Mouse (Mus musculus): ENCODE measurements around the gene Gm10799. TPM values are rescaled to one million over a fixed set of nuclear protein-coding genes. Genes with fewer than 3 reads are reported as not detected.

Gene Gm10799
- polyA plus RNA-seq, 1 experiment from 2014 or later = not detected

DNA sequence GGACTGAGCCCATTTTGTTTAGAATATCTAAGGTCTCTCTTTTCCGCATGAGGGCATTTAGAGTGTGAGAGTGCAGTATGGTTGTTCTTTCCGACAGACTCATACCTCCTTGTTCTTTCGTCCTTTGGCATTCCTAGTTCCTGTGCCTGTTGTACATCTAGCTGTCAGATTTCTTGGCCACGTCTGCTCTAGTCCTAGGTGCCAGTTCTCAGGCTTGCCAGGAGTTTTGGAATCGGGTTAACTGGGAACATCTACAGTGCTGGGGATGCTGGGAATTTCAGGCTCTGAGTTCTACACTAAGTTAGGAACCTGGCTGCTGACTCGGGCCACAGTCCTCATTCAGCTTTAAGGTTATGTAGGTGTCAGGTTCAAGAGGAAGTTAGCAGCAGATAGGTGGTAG lies 32.8 kb downstream of the Gm10799 start:
- no peaks in the 10 kb centered on the region for H3K27me3 ChIP-seq
- no peaks in the 10 kb centered on the region; the same call in 1 of the 2 replicates for H3K4me1 ChIP-seq
- peaks cover 45% of the 10 kb centered on the region for H3K36me3 ChIP-seq
- H3K4me2 ChIP-seq = no peak overlapping the region
- H3K4me3 ChIP-seq = no peak overlapping the region
- no peak overlapping the region for H3K9ac ChIP-seq
- no peak for ATAC-seq (ENCODE audit: insufficient number of reproducible peaks, insufficient read depth, low FRiP score, low TSS enrichment, low read depth)
- no peak overlapping the region for H3K27ac ChIP-seq
- 90% methylated on average over 6 of the region's 6 CpGs for WGBS
- no peaks in the 10 kb centered on the region for H3K9me3 ChIP-seq

DNA sequence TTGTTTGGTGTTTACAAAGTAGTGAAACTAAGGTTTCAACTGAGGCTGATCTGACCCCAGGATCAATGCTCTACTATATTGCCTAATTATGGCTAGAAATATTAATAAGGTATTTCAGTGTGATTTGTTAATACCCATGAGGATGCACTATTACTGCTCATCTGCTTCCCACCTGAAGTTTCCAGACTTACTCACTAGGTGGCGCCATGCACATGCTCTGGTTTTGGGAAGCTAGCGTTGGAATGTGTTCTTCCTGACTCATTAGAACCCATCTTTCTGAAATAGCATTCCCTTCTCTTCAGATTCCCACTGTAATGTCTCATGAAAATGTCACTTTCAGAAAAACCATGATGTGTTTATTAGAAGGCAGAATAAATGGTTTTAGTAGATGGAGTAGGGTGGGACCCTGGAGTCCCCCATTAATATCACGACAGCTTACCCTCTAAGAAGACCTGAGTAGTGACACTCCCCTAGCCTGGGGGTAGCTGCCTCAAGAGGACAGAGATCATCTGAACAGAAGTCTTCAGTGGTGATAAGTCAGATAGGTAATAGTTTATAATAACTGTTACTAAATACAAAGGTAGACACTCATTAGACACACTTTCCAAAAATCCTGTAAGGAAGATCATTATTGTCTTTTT lies 33.4 kb downstream of the Gm10799 start:
- no peaks in the 10 kb centered on the region for H3K27me3 ChIP-seq
- peaks cover 40% of the 10 kb centered on the region for H3K36me3 ChIP-seq
- no peak overlapping the region for H3K27ac ChIP-seq
- no peak for ATAC-seq (ENCODE audit: insufficient number of reproducible peaks, insufficient read depth, low FRiP score, low TSS enrichment, low read depth)
- WGBS = 30% methylated on average over 3 of the region's 3 CpGs
- no peak overlapping the region for H3K4me2 ChIP-seq
- H3K9ac ChIP-seq = no peak overlapping the region
- H3K9me3 ChIP-seq = no peaks in the 10 kb centered on the region
- H3K4me1 ChIP-seq = peaks cover under 1% of the 10 kb centered on the region
- no peak overlapping the region for H3K4me3 ChIP-seq

DNA sequence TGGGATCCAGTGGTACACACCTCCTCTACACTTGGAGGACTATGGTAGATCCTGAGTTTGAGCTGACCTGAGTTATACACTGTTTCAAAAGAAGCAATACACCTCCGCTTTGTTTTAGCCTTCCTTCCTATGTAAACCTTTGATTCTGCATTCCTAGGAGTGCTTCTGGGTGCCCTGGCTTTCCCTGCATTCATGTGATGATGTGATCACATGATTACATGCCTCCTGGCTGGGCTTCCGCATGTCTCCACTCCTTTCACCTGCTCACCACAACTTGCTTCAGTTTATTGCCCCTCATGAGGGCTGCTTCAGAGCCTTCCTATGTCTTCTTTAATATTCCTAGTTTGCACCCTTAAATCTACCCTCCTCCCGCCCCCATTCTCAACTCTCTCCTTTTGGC lies 36.3 kb downstream of the Gm10799 start:
- 86% methylated on average over 3 of the region's 3 CpGs for WGBS
- ATAC-seq (ENCODE audit: insufficient number of reproducible peaks, insufficient read depth, low FRiP score, low TSS enrichment, low read depth) = no peak

DNA sequence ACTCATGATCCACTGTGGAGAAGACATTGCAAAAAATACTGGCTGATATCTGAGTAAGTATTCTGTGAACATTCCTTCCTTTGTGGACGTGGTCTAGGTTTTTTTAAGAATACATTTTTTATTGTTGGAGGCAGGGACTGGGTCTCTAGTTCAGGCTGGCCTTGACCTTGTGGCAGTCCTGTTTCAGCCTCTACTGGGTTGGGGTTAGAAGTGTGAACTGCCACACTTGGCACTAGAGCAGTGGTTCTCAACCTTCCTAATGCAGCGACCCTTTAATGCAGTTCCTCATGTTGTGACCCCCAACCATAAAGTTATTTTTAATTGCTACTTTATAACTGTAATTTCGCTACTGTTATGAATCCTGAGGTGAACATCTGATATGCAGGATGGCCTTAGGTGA lies 38.0 kb downstream of the Gm10799 start:
- H3K4me3 ChIP-seq = no peak overlapping the region
- 86% methylated on average over 3 of the region's 3 CpGs for WGBS
- no peak for ATAC-seq (ENCODE audit: insufficient number of reproducible peaks, insufficient read depth, low FRiP score, low TSS enrichment, low read depth)

More for the DNA sequence above, 36.3 kb downstream of the Gm10799 start:
- no peak overlapping the region for H3K27ac ChIP-seq
- H3K4me3 ChIP-seq = no peak overlapping the region
- no peaks in the 10 kb centered on the region for H3K9me3 ChIP-seq
- peaks cover 14% of the 10 kb centered on the region for H3K4me1 ChIP-seq
- no peak overlapping the region for H3K4me2 ChIP-seq
- H3K27me3 ChIP-seq = no peaks in the 10 kb centered on the region
- peaks cover 25% of the 10 kb centered on the region for H3K36me3 ChIP-seq
- no peak overlapping the region for H3K9ac ChIP-seq

DNA sequence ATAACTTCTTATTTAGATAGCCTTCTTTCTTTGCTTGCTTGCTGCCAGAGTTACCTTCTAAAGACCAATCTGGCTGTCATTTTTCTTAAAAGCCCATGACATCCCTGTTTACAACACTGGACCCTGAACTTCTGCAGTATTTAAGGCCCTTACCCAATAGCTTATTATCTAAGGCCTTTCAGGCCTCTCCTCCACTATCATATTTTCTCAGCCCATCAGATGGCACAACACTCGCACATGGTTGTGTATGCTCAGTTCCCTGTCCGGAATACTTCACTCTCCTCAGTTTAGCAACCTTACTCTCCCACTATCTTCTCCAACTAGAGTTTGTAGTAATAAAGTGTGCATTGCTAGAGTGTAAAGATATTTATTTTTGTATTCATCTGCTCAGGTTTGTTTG lies 39.3 kb downstream of the Gm10799 start:
- ATAC-seq (ENCODE audit: insufficient number of reproducible peaks, insufficient read depth, low FRiP score, low TSS enrichment, low read depth) = no peak
- peak overlapping the region; percentile 98; the same call in 1 of the 2 replicates for H3K9ac ChIP-seq
- WGBS = 79% methylated on average over 2 of the region's 2 CpGs

More for the DNA sequence above, 38.0 kb downstream of the Gm10799 start:
- H3K9ac ChIP-seq = no peak overlapping the region
- H3K36me3 ChIP-seq = peaks cover 12% of the 10 kb centered on the region
- H3K27me3 ChIP-seq = no peaks in the 10 kb centered on the region
- no peak overlapping the region for H3K4me2 ChIP-seq
- no peaks in the 10 kb centered on the region for H3K9me3 ChIP-seq
- peaks cover 14% of the 10 kb centered on the region for H3K4me1 ChIP-seq
- no peak overlapping the region for H3K27ac ChIP-seq

DNA sequence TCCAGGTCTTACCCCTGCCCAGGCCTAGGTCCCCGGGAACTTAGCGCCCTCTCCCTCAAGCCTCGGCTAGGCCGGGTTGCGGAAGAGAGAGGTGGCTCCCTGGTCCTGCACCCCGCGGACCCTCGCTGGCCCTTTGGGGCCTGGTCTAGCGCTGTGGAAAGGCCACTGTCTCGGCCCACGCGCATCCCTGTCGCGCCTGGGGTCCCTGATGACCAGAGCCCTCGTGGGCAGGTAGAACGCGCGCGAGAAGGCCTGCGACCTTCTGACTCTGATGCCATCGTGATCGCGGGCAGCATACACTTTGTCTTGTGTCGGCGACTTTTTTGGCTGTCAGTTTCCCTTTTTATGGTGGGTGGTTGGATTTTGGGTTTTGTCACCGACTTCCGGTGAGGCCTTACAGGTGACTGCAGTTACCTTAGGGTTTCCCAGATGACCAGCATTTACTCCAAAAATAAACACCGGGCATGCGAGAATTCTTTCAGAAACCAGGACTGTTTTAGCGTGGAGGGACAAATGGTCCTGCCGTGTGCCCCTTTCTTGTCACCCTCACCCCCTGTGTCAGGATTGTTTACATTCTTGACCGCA lies 40.1 kb downstream of the Gm10799 start, which contains the start of gene 4931422A03Rik:
4931422A03Rik (minus strand) TSS at position 223 of the 585 bp plus-strand sequence.
- Histone ChIP-seq H3K36me3 (peaks cover 9% of the 10 kb centered on the region), H3K9ac (peak within 1 kb of the TSS; percentile 98), H3K4me1 (peaks cover 14% of the 10 kb centered on the region), H3K27me3 (no peaks in the 10 kb centered on the region), H3K4me2 (peak within 1 kb of the TSS; percentile 70), H3K27ac (peak within 1 kb of the TSS; percentile 39; the same call in 1 of the 2 replicates), H3K4me3 (peak within 1 kb of the TSS; percentile 98), H3K9me3 (no peaks in the 10 kb centered on the region)
- WGBS = 2% methylated on average over 32 of the region's 32 CpGs
- peak; percentile 63 for ATAC-seq (ENCODE audit: insufficient number of reproducible peaks, insufficient read depth, low FRiP score, low TSS enrichment, low read depth)

More for the DNA sequence above, 39.3 kb downstream of the Gm10799 start:
- Histone ChIP-seq H3K4me1 (peaks cover 14% of the 10 kb centered on the region), H3K27ac (no peak overlapping the region), H3K4me3 (peak overlapping the region; percentile 98), H3K4me2 (peak overlapping the region; percentile 70), H3K27me3 (no peaks in the 10 kb centered on the region), H3K36me3 (peaks cover 10% of the 10 kb centered on the region), H3K9me3 (no peaks in the 10 kb centered on the region)

DNA sequence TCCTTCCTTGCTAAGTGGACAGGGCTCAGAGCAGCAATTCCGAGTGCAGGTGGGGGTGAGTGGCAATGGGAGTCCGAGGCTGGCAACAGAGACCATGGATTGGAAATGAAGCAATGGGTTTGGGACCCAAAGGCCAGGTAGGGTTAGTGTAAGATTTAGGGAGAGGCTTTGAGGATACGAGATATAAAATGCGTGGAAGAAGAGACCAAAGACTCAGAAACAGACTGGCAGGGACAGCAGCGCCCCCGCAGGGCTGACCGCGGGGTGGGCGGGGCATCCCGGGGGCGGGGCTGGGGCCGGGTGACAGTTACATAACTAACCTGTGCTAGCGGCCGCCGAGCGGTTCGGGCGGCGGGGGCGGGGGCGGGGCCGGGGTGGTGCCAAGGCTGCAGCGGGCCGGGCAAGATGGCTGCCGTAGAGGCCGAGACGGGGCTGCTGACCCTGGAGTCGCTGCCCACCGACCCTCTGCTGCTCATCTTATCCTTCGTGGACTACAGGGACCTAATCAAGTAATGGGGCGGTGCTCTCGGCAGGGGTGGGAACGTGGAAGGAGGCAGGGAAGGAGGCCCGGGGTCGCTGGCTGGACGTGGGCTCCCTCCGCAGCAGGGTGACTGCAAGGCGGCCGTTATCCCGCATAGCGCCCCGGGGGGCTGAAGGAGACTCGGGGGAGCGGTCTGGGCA lies 40.8 kb downstream of the Gm10799 start, which contains the start of gene Fbxo3:
Fbxo3 (plus strand) TSS at position 264 of the 681 bp plus-strand sequence.
- peak within 1 kb of the TSS; percentile 39; the same call in 1 of the 2 replicates for H3K27ac ChIP-seq
- peak within 1 kb of the TSS; percentile 98 for H3K9ac ChIP-seq
- WGBS = under 1% methylated on average over 43 of the region's 44 CpGs
- H3K4me1 ChIP-seq = peaks cover 14% of the 10 kb centered on the region
- H3K4me2 ChIP-seq = peak within 1 kb of the TSS; percentile 70
- peak; percentile 87 for ATAC-seq (ENCODE audit: insufficient number of reproducible peaks, insufficient read depth, low FRiP score, low TSS enrichment, low read depth)
- H3K36me3 ChIP-seq = peaks cover 9% of the 10 kb centered on the region
- H3K9me3 ChIP-seq = no peaks in the 10 kb centered on the region
- no peaks in the 10 kb centered on the region for H3K27me3 ChIP-seq
- H3K4me3 ChIP-seq = peak within 1 kb of the TSS; percentile 98

DNA sequence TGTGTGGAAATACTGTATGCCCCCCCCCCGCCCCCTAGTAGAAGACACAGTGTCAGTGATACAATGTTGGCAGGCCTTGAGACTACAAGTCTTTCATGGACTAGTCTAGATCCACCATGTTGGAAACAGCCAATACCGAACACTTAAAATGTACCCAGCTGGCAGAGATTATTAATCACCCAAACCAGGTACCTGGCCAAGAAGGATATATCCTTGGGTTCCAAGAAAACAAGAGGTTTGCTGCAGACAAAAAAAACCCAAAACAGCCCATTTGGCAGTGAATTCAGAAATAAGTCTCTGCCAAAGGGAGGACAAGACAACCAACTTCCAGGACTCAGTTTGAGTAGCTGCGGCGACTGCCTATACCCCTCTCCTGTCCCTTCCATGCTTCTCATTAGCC lies 43.7 kb downstream of the Gm10799 start:
- H3K4me2 ChIP-seq = no peak overlapping the region
- no peaks in the 10 kb centered on the region for H3K9me3 ChIP-seq
- no peaks in the 10 kb centered on the region for H3K36me3 ChIP-seq
- no peak overlapping the region for H3K27ac ChIP-seq
- no peaks in the 10 kb centered on the region for H3K27me3 ChIP-seq
- no peak overlapping the region for H3K4me3 ChIP-seq
- WGBS = 89% methylated on average over 4 of the region's 4 CpGs
- H3K9ac ChIP-seq = no peak overlapping the region
- H3K4me1 ChIP-seq = peaks cover 11% of the 10 kb centered on the region
- ATAC-seq (ENCODE audit: insufficient number of reproducible peaks, insufficient read depth, low FRiP score, low TSS enrichment, low read depth) = no peak

DNA sequence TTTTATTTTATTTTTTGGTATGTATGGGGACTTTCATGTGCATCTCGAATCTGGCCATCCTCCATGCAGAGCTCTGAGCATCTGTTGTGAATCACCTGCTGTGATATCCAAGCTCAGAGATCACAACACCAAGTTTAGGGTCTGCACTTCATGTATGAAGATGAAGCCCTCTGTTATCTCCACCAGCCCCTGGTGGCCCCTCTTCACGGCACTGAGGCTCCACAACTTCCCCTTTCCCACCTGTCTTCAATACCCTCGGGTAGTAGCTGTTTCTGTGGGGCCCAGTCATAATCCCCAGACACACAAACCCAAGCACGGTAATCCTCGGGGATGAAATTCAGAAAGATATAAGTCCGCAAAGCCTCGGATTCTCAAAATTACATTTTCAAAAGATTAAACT lies 45.3 kb downstream of the Gm10799 start:
- no peaks in the 10 kb centered on the region for H3K36me3 ChIP-seq
- H3K4me2 ChIP-seq = no peak overlapping the region
- WGBS = 72% methylated on average over 7 of the region's 7 CpGs
- no peaks in the 10 kb centered on the region for H3K27me3 ChIP-seq
- H3K9ac ChIP-seq = no peak overlapping the region
- no peak overlapping the region for H3K27ac ChIP-seq
- H3K4me1 ChIP-seq = no peaks in the 10 kb centered on the region
- no peak for ATAC-seq (ENCODE audit: insufficient number of reproducible peaks, insufficient read depth, low FRiP score, low TSS enrichment, low read depth)
- H3K9me3 ChIP-seq = no peaks in the 10 kb centered on the region
- H3K4me3 ChIP-seq = no peak overlapping the region
